Mouse (Mus musculus) MEL (cell line): Measurements from ENCODE around the gene Nup62. TPM values are rescaled to one million over a fixed set of nuclear protein-coding genes. Genes with fewer than 3 reads are reported as not detected.
A peak's percentile ranks its signal among the peaks of the same experiment; 100 is the strongest.

Experiments
- DNase-seq: peaks from one replicate; pipeline ENCODE4 v3.0.0; 2011; ENCODE audit warnings: low read depth, low spot score
- H3K27ac ChIP-seq: 2 replicates; pipeline ENCODE4 v1.5.1; 2012; ENCODE audit warnings: low read depth, mild to moderate bottlenecking, control low read depth, low read length, moderate library complexity; ENCODE audit not compliant: control insufficient read depth
- H3K27me3 ChIP-seq, 2 experiments: fragments of 150-350 bp in 1 of 2; sonication (generic) in 1 of 2; 2 replicates each; pipeline ENCODE4 v1.6.1; 2012; ENCODE audit warnings: low read length in 2 of 2, mild to moderate bottlenecking in 2 of 2, improper control_type of control experiment in 1 of 2, moderate library complexity in 1 of 2; ENCODE audit not compliant: insufficient read depth in 2 of 2, control insufficient read depth in 1 of 2
- H3K36me3 ChIP-seq, 2 experiments: 2 replicates each; pipeline ENCODE4 v1.6.1; 2012 to 2014; ENCODE audit warnings: low read length in 2 of 2, improper control_type of control experiment in 1 of 2, inconsistent platforms in 1 of 2, mild to moderate bottlenecking in 1 of 2; ENCODE audit not compliant: insufficient read depth in 2 of 2, control insufficient read depth in 1 of 2
- H3K4me1 ChIP-seq, 2 experiments: fragments of 150-350 bp in 1 of 2; sonication (generic) in 1 of 2; 2 replicates each; pipeline ENCODE4 v1.6.1; 2012; ENCODE audit warnings: low read length in 2 of 2, improper control_type of control experiment in 1 of 2, mild to moderate bottlenecking in 1 of 2; ENCODE audit not compliant: insufficient read depth in 2 of 2, control insufficient read depth in 1 of 2
- H3K4me3 ChIP-seq, 2 experiments: fragments of 150-350 bp in 1 of 2; sonication (generic) in 1 of 2; 2 replicates each; pipeline ENCODE4 v1.5.1; 2012; ENCODE audit warnings: low read depth in 2 of 2, low read length in 2 of 2, mild to moderate bottlenecking in 2 of 2, moderate library complexity in 2 of 2, control low read depth in 1 of 2, improper control_type of control experiment in 1 of 2; ENCODE audit not compliant: control insufficient read depth in 1 of 2, insufficient read depth in 1 of 2
- H3K79me2 ChIP-seq: 2 replicates; pipeline ENCODE4 v1.6.1; 2012; ENCODE audit warnings: mild to moderate bottlenecking, low read length, moderate library complexity; ENCODE audit not compliant: control insufficient read depth, poor library complexity, insufficient read depth
- H3K9ac ChIP-seq: 2 replicates; pipeline ENCODE4 v1.6.1; 2012; ENCODE audit warnings: low read depth, mild to moderate bottlenecking, control low read depth, low read length, moderate library complexity; ENCODE audit not compliant: control insufficient read depth, poor library complexity, severe bottlenecking
- H3K9me3 ChIP-seq: fragments of 150-350 bp; sonication (generic); replicated peaks from 2 replicates; pipeline ENCODE4 v1.6.1; 2012; ENCODE audit warnings: mild to moderate bottlenecking, low read length, improper control_type of control experiment, moderate library complexity; ENCODE audit not compliant: insufficient read depth
- CTCF ChIP-seq, 3 experiments: IDR thresholded peaks in 2 of 3; conservative IDR thresholded peaks in 1 of 3; 2 replicates each; pipeline ENCODE4 v1.5.1; 2011 to 2012; ENCODE audit warnings: low read length in 3 of 3, low read depth in 2 of 3, mild to moderate bottlenecking in 2 of 3, improper control_type of control experiment in 1 of 3, inconsistent platforms in 1 of 3, mixed read lengths in 1 of 3, moderate library complexity in 1 of 3; ENCODE audit not compliant: control insufficient read depth in 1 of 3, insufficient read depth in 1 of 3, poor library complexity in 1 of 3, severe bottlenecking in 1 of 3
- ELF1 ChIP-seq: IDR thresholded peaks from 2 replicates; pipeline ENCODE4 v1.6.1; 2014; ENCODE audit warnings: low read depth, mild to moderate bottlenecking, inconsistent platforms, low read length, improper control_type of control experiment, moderate library complexity
- EP300 ChIP-seq, 2 experiments: IDR thresholded peaks; 2 replicates each; pipeline ENCODE4 v1.6.1; 2011; ENCODE audit warnings: improper control_type of control experiment in 2 of 2, low read length in 2 of 2, low read depth in 1 of 2, mild to moderate bottlenecking in 1 of 2
- ETS1 ChIP-seq: IDR thresholded peaks from 2 replicates; pipeline ENCODE4 v1.6.1; 2012; ENCODE audit warnings: low read depth, mild to moderate bottlenecking, inconsistent platforms, low read length, improper control_type of control experiment, moderate library complexity
- MAX ChIP-seq: IDR thresholded peaks from 2 replicates; pipeline ENCODE4 v1.6.1; 2011; ENCODE audit warnings: low read length, improper control_type of control experiment
- MXI1 ChIP-seq: IDR thresholded peaks from 2 replicates; pipeline ENCODE4 v1.6.1; 2011; ENCODE audit warnings: mild to moderate bottlenecking, low read depth, low read length, improper control_type of control experiment
- MYB ChIP-seq: IDR thresholded peaks from 2 replicates; pipeline ENCODE4 v1.6.1; 2011; ENCODE audit warnings: mild to moderate bottlenecking, low read depth, low read length, improper control_type of control experiment
- NRF1 ChIP-seq: IDR thresholded peaks from 2 replicates; pipeline ENCODE4 v1.6.1; 2014; ENCODE audit warnings: low read depth, mild to moderate bottlenecking, inconsistent platforms, low read length, improper control_type of control experiment, moderate library complexity; ENCODE audit not compliant: poor library complexity, insufficient read depth, severe bottlenecking
- POLR2A ChIP-seq, 2 experiments: IDR thresholded peaks; 2 replicates each; pipeline ENCODE4 v1.6.1; 2011 to 2012; ENCODE audit warnings: low read length in 2 of 2, mild to moderate bottlenecking in 2 of 2, control low read depth in 1 of 2, improper control_type of control experiment in 1 of 2, low read depth in 1 of 2, moderate library complexity in 1 of 2; ENCODE audit not compliant: control insufficient read depth in 1 of 2, insufficient read depth in 1 of 2, poor library complexity in 1 of 2
- POLR2AphosphoS5 ChIP-seq: IDR thresholded peaks from 2 replicates; pipeline ENCODE4 v1.6.1; 2012; ENCODE audit warnings: low read depth, borderline replicate concordance, mild to moderate bottlenecking, inconsistent platforms, low read length, moderate library complexity, mixed read lengths
- SMC3 ChIP-seq: IDR thresholded peaks from 2 replicates; pipeline ENCODE4 v1.6.1; 2011; ENCODE audit warnings: low read depth, low read length, improper control_type of control experiment
- UBTF ChIP-seq: IDR thresholded peaks from 2 replicates; pipeline ENCODE4 v1.6.1; 2012; ENCODE audit warnings: low read depth, mild to moderate bottlenecking, inconsistent platforms, low read length, improper control_type of control experiment, moderate library complexity, borderline replicate concordance; ENCODE audit not compliant: insufficient read depth
- ZMIZ1 ChIP-seq: IDR thresholded peaks from 2 replicates; pipeline ENCODE4 v1.6.1; 2012; ENCODE audit warnings: low read depth, mild to moderate bottlenecking, inconsistent platforms, low read length, improper control_type of control experiment, moderate library complexity
- polyA plus RNA-seq, 2 experiments: library from polyadenylated mRNA; stranded (reverse) in 1 of 2; unstranded in 1 of 2; fragments of >175 nt in 1 of 2; fragments of >200 nt in 1 of 2; gene quantifications; 2 replicates each; pipeline versions ENCODE4 v1.2.1 to v1.2.4; 2012; ENCODE audit warnings: low replicate concordance in 2 of 2, low read depth in 1 of 2; ENCODE audit not compliant: insufficient read length in 2 of 2, insufficient read depth in 1 of 2, missing spikeins in 1 of 2
- total RNA-seq: library from RNA; depleted of rRNA; stranded (reverse); fragments of 300-350 nt; gene quantifications from 2 replicates; pipeline ENCODE4 v1.2.3, GENCODE M21; 2012

The Nup62 gene
- total and polyA plus RNA-seq, 3 experiments = 136 to 235 TPM; not detected in 1

DNA sequence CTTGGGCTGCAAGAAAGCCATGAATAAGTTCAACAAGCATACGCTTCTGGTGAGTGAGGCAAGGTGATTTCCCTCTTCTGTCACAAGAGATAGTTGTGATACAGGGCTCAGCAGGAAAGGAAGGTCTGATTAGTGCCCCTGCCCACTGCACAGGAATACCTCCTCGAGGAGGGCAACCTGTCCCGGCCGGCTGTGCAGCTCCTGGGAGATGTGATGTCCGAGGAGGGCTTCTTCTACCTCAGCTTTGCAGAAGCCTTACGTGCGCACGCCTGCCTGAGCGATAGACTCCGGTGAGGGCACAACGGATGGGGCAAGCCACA, 23.2 kb downstream of the Nup62 start:
- no peaks in the 10 kb centered on the region for H3K4me1 ChIP-seq
- no peaks in the 10 kb centered on the region for H3K27me3 ChIP-seq
- no peak overlapping the region for H3K4me3 ChIP-seq
- H3K27ac ChIP-seq = no peak overlapping the region
- H3K9me3 ChIP-seq = no peaks in the 10 kb centered on the region
- DNase-seq = no peak
- no peaks in the 10 kb centered on the region; a peak in 1 of 4 replicates for H3K36me3 ChIP-seq
- no peak overlapping the region for H3K9ac ChIP-seq
- TF ChIP-seq SMC3 (no peak), MYB (no peak), POLR2A (IDR thresholded peaks at IDR 0.05; ENCODE audit: control insufficient read depth in 1 of 2, insufficient read depth in 1 of 2, low read depth in 1 of 2, low read length in 2 of 2, poor library complexity in 1 of 2) (0 out of 4 replicates have a peak, but pooled peaks of 1 of the 2 experiments have one; percentile 11), NRF1 (no peak)
- TF ChIP-seq, all 39 proteins: peak for 1
- no peaks in the 10 kb centered on the region for H3K79me2 ChIP-seq

DNA sequence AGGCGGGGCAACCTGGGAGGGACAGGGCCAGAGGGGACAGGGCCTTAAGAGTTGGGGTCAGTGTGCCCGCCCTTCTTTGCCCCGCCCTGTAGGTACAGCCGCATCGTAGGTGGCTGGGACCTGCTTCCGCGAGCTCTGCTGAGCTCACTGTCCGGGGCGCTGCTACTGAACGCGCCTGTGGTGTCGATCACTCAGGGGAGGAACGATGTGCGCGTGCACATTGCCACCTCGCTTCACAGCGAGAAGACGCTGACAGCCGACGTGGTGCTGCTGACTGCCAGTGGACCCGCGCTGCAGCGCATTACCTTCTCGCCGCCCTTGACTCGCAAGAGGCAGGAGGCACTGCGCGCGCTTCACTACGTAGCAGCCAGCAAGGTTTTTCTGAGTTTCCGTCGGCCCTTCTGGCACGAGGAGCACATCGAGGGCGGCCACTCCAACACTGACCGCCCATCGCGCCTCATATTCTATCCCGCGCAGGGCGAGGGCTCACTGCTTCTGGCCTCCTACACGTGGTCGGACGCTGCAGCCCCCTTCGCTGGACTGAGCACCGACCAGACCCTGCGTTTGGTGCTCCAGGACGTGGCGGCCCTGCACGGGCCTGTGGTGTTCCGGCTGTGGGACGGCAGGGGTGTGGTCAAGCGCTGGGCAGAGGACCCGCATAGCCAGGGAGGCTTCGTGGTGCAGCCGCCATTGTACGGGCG, 23.8 kb downstream of the Nup62 start:
- no peak overlapping the region for H3K9ac ChIP-seq
- no peaks in the 10 kb centered on the region for H3K9me3 ChIP-seq
- no peaks in the 10 kb centered on the region for H3K27me3 ChIP-seq
- TF ChIP-seq ETS1 (no peak), POLR2AphosphoS5 (no peak), ELF1 (no peak), EP300 (IDR thresholded peaks at IDR 0.05; ENCODE audit: low read depth in 1 of 2, low read length in 2 of 2) (no peak), UBTF (no peak), MAX (no peak), ZMIZ1 (no peak)
- H3K36me3 ChIP-seq = no peaks in the 10 kb centered on the region; a peak in 1 of 4 replicates
- no peaks in the 10 kb centered on the region for H3K4me1 ChIP-seq
- no peak overlapping the region for H3K4me3 ChIP-seq
- no peak for DNase-seq
- no peaks in the 10 kb centered on the region for H3K79me2 ChIP-seq
- H3K27ac ChIP-seq = no peak overlapping the region

DNA sequence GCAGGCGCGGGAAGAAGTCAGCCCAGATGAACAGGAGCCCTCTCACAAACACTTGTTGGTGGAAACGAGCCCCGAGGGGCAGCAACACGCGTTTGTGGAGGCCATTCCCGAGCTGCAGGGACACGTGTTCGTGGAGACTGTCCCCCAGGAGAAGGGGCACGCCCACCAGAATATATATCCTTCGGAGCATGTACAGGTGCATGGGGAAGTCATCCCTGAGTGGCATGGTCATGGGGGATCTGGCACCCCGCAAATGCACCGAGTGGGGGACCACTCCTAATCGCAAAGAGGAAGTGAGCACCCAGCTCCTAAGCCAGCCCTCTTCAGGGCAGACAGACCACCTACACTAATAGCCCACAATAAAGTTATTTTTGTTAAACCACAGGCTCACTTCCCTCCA, 24.5 kb downstream of the Nup62 start:
- no peaks in the 10 kb centered on the region for H3K9me3 ChIP-seq
- no peak for DNase-seq
- no peak for TF ChIP-seq MXI1
- TF ChIP-seq CTCF (IDR thresholded peaks at IDR 0.05 in 2 of 3, conservative IDR thresholded peaks at IDR 0.05 in 1 of 3; ENCODE audit: control insufficient read depth in 1 of 3, insufficient read depth in 1 of 3, low read depth in 2 of 3, low read length in 3 of 3, poor library complexity in 1 of 3, severe bottlenecking in 1 of 3) = no peak
- no peak for TF ChIP-seq ELF1
- TF ChIP-seq, all 39 proteins: peak for 0
- Histone ChIP-seq H3K4me1 (no peaks in the 10 kb centered on the region), H3K27ac (no peak overlapping the region), H3K79me2 (no peaks in the 10 kb centered on the region), H3K27me3 (no peaks in the 10 kb centered on the region), H3K9ac (no peak overlapping the region), H3K4me3 (no peak overlapping the region), H3K36me3 (no peaks in the 10 kb centered on the region; a peak in 1 of 4 replicates)
